Mouse (Mus musculus) ES-Bruce4 (cell line): ENCODE results near the gene Ccng2. TPM values are rescaled to one million over a fixed set of nuclear protein-coding genes. Genes with fewer than 3 reads are reported as not detected.

ENCODE experiments used
- H3K27ac ChIP-seq: 2 replicates; pipeline ENCODE4 v1.5.1; 2012; ENCODE audit warnings: low read length, inconsistent platforms; ENCODE audit not compliant: insufficient read depth
- H3K27me3 ChIP-seq: 2 replicates; pipeline ENCODE4 v1.6.1; 2012; ENCODE audit warnings: mild to moderate bottlenecking, low read length, inconsistent platforms; ENCODE audit not compliant: control insufficient read depth, poor library complexity, insufficient read depth, severe bottlenecking
- H3K36me3 ChIP-seq: 2 replicates; pipeline ENCODE4 v1.6.1; 2012; ENCODE audit warnings: inconsistent platforms, mild to moderate bottlenecking, low read length, moderate library complexity; ENCODE audit not compliant: control insufficient read depth, poor library complexity, insufficient read depth, severe bottlenecking
- H3K4me1 ChIP-seq: one replicate; pipeline ENCODE4 v1.8.1; 2011; ENCODE audit warnings: low read length; ENCODE audit not compliant: control insufficient read depth, insufficient read depth
- H3K4me3 ChIP-seq: 2 replicates; pipeline ENCODE4 v1.5.1; 2011; ENCODE audit warnings: low read depth, mild to moderate bottlenecking, low read length
- H3K9ac ChIP-seq: 2 replicates; pipeline ENCODE4 v1.6.1; 2012; ENCODE audit warnings: low read depth, mild to moderate bottlenecking, inconsistent platforms; ENCODE audit not compliant: poor library complexity, severe bottlenecking
- H3K9me3 ChIP-seq: replicated peaks from 2 replicates; pipeline ENCODE4 v1.6.1; 2012; ENCODE audit warnings: mild to moderate bottlenecking, low read length, inconsistent platforms; ENCODE audit not compliant: control insufficient read depth, poor library complexity, insufficient read depth, severe bottlenecking
- CTCF ChIP-seq: IDR thresholded peaks from one replicate; pipeline ENCODE4 v1.8.1; 2011; ENCODE audit warnings: low read depth, low read length
- EP300 ChIP-seq: IDR thresholded peaks from 2 replicates; pipeline ENCODE4 v1.6.1; 2011; ENCODE audit warnings: low read depth, low read length; ENCODE audit not compliant: insufficient read depth
- POLR2A ChIP-seq: IDR thresholded peaks from one replicate; pipeline ENCODE4 v1.8.1; 2011; ENCODE audit warnings: low read length; ENCODE audit not compliant: insufficient read depth
- polyA plus RNA-seq: library from polyadenylated mRNA; stranded (reverse); fragments of >200 nt; gene quantifications from 2 replicates; pipeline ENCODE4 v1.2.4, GENCODE M21; 2011; ENCODE audit warnings: low read depth; ENCODE audit not compliant: missing spikeins, insufficient read depth, insufficient read length

Ccng2 gene
- polyA plus RNA-seq, 1 experiment, result 24.7 TPM

- Histone ChIP-seq H3K4me3 (no peak overlapping the region), H3K36me3 (no peaks in the 10 kb centered on the region), H3K9me3 (no peaks in the 10 kb centered on the region), H3K4me1 (no peaks in the 10 kb centered on the region), H3K27ac (no peak overlapping the region), H3K27me3 (no peaks in the 10 kb centered on the region; the same call in none of the 2 replicates), H3K9ac (no peak overlapping the region)
- TF ChIP-seq POLR2A (no peak), EP300 (no peak), CTCF (no peak)
Observed at GRCm38 (mm10) chr5:93231721-93232120, 35.3 kb upstream of the Ccng2 start.

GRCm38 (mm10) chr5:93232838-93233237 lies 34.2 kb upstream of the Ccng2 start:
- no peaks in the 10 kb centered on the region for H3K36me3 ChIP-seq
- H3K4me1 ChIP-seq, result no peaks in the 10 kb centered on the region
- H3K27me3 ChIP-seq, result no peaks in the 10 kb centered on the region; the same call in none of the 2 replicates
- no peak overlapping the region for H3K9ac ChIP-seq
- TF ChIP-seq POLR2A (no peak), CTCF (no peak), EP300 (no peak)
- no peak overlapping the region for H3K4me3 ChIP-seq
- no peaks in the 10 kb centered on the region for H3K9me3 ChIP-seq
- no peak overlapping the region for H3K27ac ChIP-seq

GRCm38 (mm10) chr5:93234130-93234529 lies 32.9 kb upstream of the Ccng2 start:
- no peak for TF ChIP-seq EP300
- no peak for TF ChIP-seq CTCF
- TF ChIP-seq POLR2A, result no peak
- Histone ChIP-seq H3K4me1 (no peaks in the 10 kb centered on the region), H3K9ac (no peak overlapping the region), H3K9me3 (no peaks in the 10 kb centered on the region), H3K36me3 (no peaks in the 10 kb centered on the region), H3K27me3 (no peaks in the 10 kb centered on the region; the same call in none of the 2 replicates), H3K4me3 (no peak overlapping the region), H3K27ac (no peak overlapping the region)

DNA sequence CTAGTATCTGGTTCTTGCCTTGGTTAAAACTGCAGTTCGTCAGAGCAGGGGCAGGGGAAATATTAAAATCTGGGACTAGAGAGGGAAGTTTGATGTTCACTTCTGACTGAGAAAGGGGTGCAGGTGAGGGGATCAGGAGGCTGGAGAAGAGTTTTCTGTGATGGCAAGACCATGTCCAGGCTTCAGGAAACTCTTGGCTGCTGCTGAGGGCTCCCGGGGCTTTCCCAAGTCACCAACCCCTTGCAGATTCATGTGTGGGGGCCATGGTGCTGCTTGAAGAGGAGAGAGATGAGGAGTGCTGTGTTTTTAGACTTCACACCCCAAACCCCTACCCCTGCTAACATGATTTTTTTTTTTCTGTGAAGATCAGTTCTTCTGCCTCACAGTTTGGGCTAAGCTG lies 32.5 kb upstream of the Ccng2 start:
- Histone ChIP-seq H3K9ac (no peak overlapping the region), H3K36me3 (no peaks in the 10 kb centered on the region), H3K4me1 (no peaks in the 10 kb centered on the region), H3K27me3 (no peaks in the 10 kb centered on the region; the same call in none of the 2 replicates), H3K9me3 (no peaks in the 10 kb centered on the region), H3K27ac (no peak overlapping the region), H3K4me3 (no peak overlapping the region)
- no peak for TF ChIP-seq POLR2A
- no peak for TF ChIP-seq EP300
- no peak for TF ChIP-seq CTCF

GRCm38 (mm10) chr5:93235888-93236287 lies 31.2 kb upstream of the Ccng2 start:
- Histone ChIP-seq H3K4me3 (no peak overlapping the region), H3K27ac (no peak overlapping the region), H3K4me1 (no peaks in the 10 kb centered on the region), H3K27me3 (no peaks in the 10 kb centered on the region; the same call in none of the 2 replicates), H3K9me3 (no peaks in the 10 kb centered on the region), H3K36me3 (no peaks in the 10 kb centered on the region), H3K9ac (no peak overlapping the region)
- TF ChIP-seq CTCF (no peak), POLR2A (no peak), EP300 (no peak)

- TF ChIP-seq POLR2A, result no peak
- TF ChIP-seq EP300, result no peak
- TF ChIP-seq CTCF, result no peak
- Histone ChIP-seq H3K9ac (no peak overlapping the region), H3K27me3 (no peaks in the 10 kb centered on the region; the same call in none of the 2 replicates), H3K4me3 (no peak overlapping the region), H3K9me3 (no peaks in the 10 kb centered on the region), H3K27ac (no peak overlapping the region), H3K4me1 (no peaks in the 10 kb centered on the region), H3K36me3 (no peaks in the 10 kb centered on the region)
Observed at GRCm38 (mm10) chr5:93236541-93236940, 30.5 kb upstream of the Ccng2 start.
